ENCODE assay signal across 9 mouse cellular contexts in genomic region chr8:124658415-124658814, GRCm38 (mm10). TPM values are rescaled to one million over a fixed set of nuclear protein-coding genes. Genes with fewer than 3 reads are reported as not detected.
DNase-seq lines count a peak whose midpoint lies in the region; ATAC-seq and TF ChIP-seq lines count a peak whose summit lies in the region.
"Had no signal": no experiment of that assay in that cellular context is flagged by ENCODE, and none has a peak within 500 bp of the region (broad histone marks: within the 10 kb centered on the region; RNA-seq: fewer than 3 reads in every experiment).

No protein-coding gene starts in this region.

- peaks cover 16% of the 10 kb centered on the region for H3K36me3 ChIP-seq in lung, embryonic 14.5 days (ENCODE audit: insufficient read depth)
- no peaks in the 10 kb centered on the region for H3K36me3 ChIP-seq in intestine, embryonic 15.5 days

- peak overlapping the region; percentile 69; the same call in 1 of the 2 replicates for H3K27ac ChIP-seq in lung, embryonic 14.5 days (ENCODE audit: low read depth)
- H3K27ac ChIP-seq in intestine, embryonic 15.5 days = 0 out of 2 replicates have a peak overlapping the region, but pooled peaks have one; percentile 34
- H3K27ac ChIP-seq: limb, embryonic 12.5 days had no signal

- ATAC-seq in lung, embryonic 14.5 days (ENCODE audit: insufficient read depth) = peak; percentile 58
- ATAC-seq in erythroid progenitor cell, adult 5-6 weeks (replicated peaks; ENCODE audit: low FRiP score, poor library complexity, severe bottlenecking) = peak; percentile 78
- peak; percentile 79 for ATAC-seq in intestine, embryonic 15.5 days

- no peak overlapping the region for H3K9ac ChIP-seq in lung, embryonic 14.5 days
- H3K9ac ChIP-seq in intestine, embryonic 15.5 days = no peak overlapping the region
- H3K9ac ChIP-seq: limb, embryonic 12.5 days had no signal

- TF ChIP-seq POLR2A in lung, adult 2 months (IDR thresholded peaks at IDR 0.05; ENCODE audit: borderline replicate concordance, extremely low read depth, low read depth, low read length) = no peak

- 13% methylated on average over 2 of the region's 2 CpGs for WGBS in lung, embryonic 14.5 days
- 27% methylated on average over 2 of the region's 2 CpGs for WGBS in lung, adult 2 months
- WGBS in intestine, embryonic 15.5 days = 28% methylated on average over 2 of the region's 2 CpGs

- peak; percentile 74 for DNase-seq in lung, embryonic 14.5 days
- DNase-seq in lung, adult 2 months = no peak
- peak; percentile 93 for DNase-seq in adrenal gland, postnatal 14 days
- peak; percentile 57 for DNase-seq in lung, postnatal 36 days
- DNase-seq in urinary bladder, postnatal 25 days (ENCODE audit: low spot score) = peak; percentile 69
- DNase-seq in T-cell, adult 2 months (ENCODE audit: low spot score) = no peak

- H3K27me3 ChIP-seq in lung, embryonic 14.5 days (ENCODE audit: insufficient read depth, low read length) = no peaks in the 10 kb centered on the region
- no peaks in the 10 kb centered on the region for H3K27me3 ChIP-seq in intestine, embryonic 15.5 days (replicated peaks)
- H3K27me3 ChIP-seq: limb, embryonic 12.5 days had no signal

- H3K9me3 ChIP-seq in lung, embryonic 14.5 days (ENCODE audit: low read depth, low read length) = no peaks in the 10 kb centered on the region
- no peaks in the 10 kb centered on the region for H3K9me3 ChIP-seq in intestine, embryonic 15.5 days
- H3K9me3 ChIP-seq: limb, embryonic 12.5 days had no signal

- peak overlapping the region; percentile 5; the same call in 1 of the 2 replicates for H3K4me2 ChIP-seq in lung, embryonic 14.5 days
- no peak overlapping the region for H3K4me2 ChIP-seq in intestine, embryonic 15.5 days (replicated peaks)
- H3K4me2 ChIP-seq: limb, embryonic 12.5 days had no signal

- H3K4me1 ChIP-seq in lung, embryonic 14.5 days (ENCODE audit: insufficient read depth) = peaks cover 32% of the 10 kb centered on the region
- H3K4me1 ChIP-seq in lung, adult 2 months (ENCODE audit: control insufficient read depth, insufficient read depth, low read length) = peaks cover 5% of the 10 kb centered on the region; the same call in 1 of the 2 replicates
- H3K4me1 ChIP-seq in intestine, embryonic 15.5 days (replicated peaks) = peaks cover 55% of the 10 kb centered on the region

- no peak overlapping the region for H3K4me3 ChIP-seq in lung, embryonic 14.5 days (ENCODE audit: low read depth, low read length)
- H3K4me3 ChIP-seq in lung, adult 2 months (replicated peaks; ENCODE audit: extremely low read depth, low read depth, low read length) = no peak overlapping the region
- H3K4me3 ChIP-seq in intestine, embryonic 15.5 days (replicated peaks) = no peak overlapping the region
- H3K4me3 ChIP-seq: limb, embryonic 12.5 days had no signal

- no peak for TF ChIP-seq CTCF in lung, embryonic 14.5 days (IDR thresholded peaks at IDR 0.05; ENCODE audit: low read depth)
- TF ChIP-seq CTCF in lung, adult 2 months (IDR thresholded peaks at IDR 0.05; ENCODE audit: insufficient read depth, low read length) = no peak

RNA-seq across cellular contexts. Expression of gene 2310022B05Rik, which starts 4.8 kb away (rescaled TPM):
- 45.6 and 46.0 TPM in 2 replicates for polyA plus RNA-seq in lung, embryonic 14.5 days (2014; fragmentation: Nextera tagmentation; extraction: Ambion mirVana)
- polyA plus RNA-seq in lung, adult 2 months (2012; rRNA removed) = 63.4 and 85.4 TPM in 2 replicates
- total RNA-seq in adrenal gland, postnatal 14 days (2021) = 38.6 and 39.1 TPM in 2 replicates
- total RNA-seq in erythroid progenitor cell, adult 5-6 weeks (2015; ENCODE audit: low replicate concordance) = 38.6 and 42.8 TPM in 2 replicates
- total RNA-seq in erythroid progenitor cell, adult 5-6 weeks (2017; ENCODE audit: low replicate concordance) = 12.5 and 17.8 TPM in 2 replicates
- polyA plus RNA-seq in intestine, embryonic 15.5 days (2015; fragmentation: Nextera tagmentation; extraction: Ambion mirVana) = 24.4 TPM in 2 replicates

Comparison
In these comparisons a context has a peak if more than half of its experiments do, and no peak if none do; other contexts are left out.
1. DNase-seq: peak in lung, embryonic 14.5 days (single experiment), adrenal gland, postnatal 14 days (single experiment), lung, postnatal 36 days (single experiment) and urinary bladder, postnatal 25 days (single experiment); none in lung, adult 2 months (single experiment) and T-cell, adult 2 months (single experiment).
2. Peak in every context shown above with its lines, with median percentiles within 50 percentile points of each other: ATAC-seq.